Mouse (Mus musculus) T-helper 2 cell (primary cell): ENCODE results near the gene Trim26.
"Not testable (repeated sequence)": the region's sequence is repeated elsewhere in the genome, so short reads cannot be mapped to it uniquely, and the experiment has no call there.

ENCODE experiments used
- in situ Hi-C: fragments of 300-600 bp; cut with MboI, MseI; formaldehyde crosslinking; loops from one replicate; pipeline ENCODE4 v1.15.1; 2025; ENCODE audit warnings: high pct_unique_total_duplicates

The Trim26 gene

DNA sequence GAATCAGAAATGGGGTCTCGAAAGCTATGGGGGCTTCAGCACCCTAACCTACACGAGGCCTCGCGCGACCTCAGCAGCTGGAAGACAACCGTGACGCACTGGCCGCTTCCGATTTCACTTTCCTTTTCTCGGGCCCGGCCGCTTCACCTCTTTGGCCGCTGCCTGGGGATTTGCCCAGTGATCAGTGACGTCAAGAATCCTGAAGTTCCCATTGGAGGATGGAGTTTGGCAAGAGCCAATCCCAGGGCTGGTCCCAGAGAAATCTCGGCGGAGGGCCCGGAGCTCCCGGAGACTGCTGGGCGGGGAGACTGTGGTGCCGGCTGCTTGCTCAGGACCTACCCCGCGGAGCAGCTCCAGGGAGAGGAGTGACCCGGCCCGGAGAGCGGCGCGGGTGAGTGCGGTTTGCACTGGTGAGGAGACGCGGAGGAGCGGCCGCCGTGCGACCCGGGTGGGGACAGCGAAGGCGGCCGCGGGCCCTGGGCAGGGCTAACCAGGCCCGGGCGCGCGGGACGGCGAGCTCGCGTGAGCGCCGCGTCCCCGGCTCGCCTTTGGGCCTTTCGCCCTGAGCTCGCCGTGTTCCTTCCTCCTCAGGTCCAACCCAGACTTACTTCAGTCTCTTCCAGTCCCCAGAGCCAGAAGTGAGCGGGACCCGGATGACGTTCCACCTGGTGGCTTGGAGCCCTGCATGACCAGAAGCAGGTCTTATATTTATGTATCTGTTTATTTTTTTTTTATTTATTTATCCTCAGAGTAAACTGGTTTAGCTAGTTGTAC lies at the start of gene Trim26:
Trim26 (plus strand) TSS at position 261 of the 774 bp plus-strand sequence.
- in situ Hi-C loops: no loop called here

DNA sequence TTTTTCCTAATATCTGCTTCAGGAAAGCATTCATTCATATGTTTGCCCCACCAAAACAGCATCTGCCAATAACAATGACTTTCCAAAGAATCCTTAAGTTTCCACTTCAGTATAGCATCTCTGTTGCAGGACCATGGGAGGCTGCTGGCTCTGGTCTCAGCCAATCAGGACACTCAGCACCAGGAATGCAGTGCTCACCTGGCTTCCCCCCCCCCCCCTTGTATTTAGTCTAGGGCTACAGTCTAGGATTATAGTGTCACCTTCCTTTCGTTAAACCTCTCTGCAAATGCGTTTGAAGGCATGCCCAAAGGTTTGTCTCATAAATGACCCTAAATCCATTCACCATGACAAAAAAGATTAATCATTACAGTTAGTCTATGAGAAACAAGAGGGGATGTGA lies 48.6 kb upstream of the Trim26 start:
- in situ Hi-C loops: loop anchor here (5.0 kb wide), 1 partner anchor 431 kb away; no protein-coding TSS in a partner anchor

DNA sequence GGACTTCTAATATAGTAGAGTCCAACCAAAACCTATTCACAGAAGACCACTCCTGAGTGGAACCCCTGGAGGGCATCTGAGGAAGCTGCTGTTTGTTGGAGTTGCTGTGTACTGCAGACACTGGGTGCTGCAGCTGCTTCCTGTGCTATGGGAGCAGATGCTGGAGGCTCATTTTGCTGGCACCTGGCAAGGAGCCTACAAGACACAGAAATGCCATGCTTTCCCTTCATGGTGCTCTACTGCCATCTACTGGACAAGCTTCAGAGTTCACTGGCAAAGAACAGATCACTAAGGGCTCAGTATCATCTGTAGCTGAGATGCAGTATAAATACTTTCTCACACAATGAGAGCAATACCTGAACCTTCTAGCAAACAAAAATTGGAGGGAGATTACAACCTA lies 48.1 kb upstream of the Trim26 start:
- in situ Hi-C loops: loop anchor here (5.0 kb wide), 1 partner anchor 432 kb away; no protein-coding TSS in a partner anchor

DNA sequence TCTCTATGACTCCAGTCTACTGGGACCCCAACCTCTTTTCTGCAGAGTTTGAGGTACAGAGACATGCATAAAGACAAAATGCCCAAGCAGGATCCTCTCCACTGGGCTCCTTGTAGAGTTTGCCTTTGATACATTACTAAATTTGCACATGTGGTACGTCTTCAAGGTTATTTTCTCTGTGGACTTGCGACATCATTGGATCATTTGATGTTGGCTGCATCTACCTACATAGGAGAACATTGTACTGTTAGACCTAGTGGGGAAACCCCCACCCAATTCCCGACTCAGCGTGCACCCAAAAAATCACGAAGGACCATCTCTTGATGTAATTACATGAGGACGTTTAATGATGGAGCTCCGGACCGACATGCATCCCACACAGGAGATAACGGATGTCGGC lies 37.4 kb upstream of the Trim26 start:
- in situ Hi-C loops: no loop called here

DNA sequence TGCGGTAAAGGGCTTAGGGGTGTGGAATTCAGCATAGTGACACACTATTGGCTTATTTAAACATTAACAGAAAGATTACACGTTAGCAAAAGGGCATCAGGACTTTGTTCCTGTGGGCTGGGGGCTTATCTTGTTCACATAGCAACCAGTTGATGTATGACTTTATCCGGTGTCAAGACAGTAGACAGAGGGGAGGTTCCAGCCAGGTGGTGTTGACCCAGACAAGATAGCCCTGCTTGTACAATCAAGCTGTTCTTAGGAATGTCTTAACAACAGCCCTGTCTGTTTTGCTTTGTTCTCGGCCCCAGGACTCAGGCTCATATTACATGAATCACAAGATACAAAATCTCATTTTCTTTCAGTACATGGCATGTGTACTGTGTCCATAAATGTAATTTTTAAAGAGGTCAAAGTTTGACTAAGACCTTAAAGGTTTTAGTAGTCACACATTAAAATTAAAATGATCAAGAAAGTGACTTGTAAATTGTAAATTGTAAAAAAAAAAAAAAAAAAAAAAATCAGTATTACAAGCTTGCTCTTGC lies 36.9 kb upstream of the Trim26 start:
- in situ Hi-C loops: not testable (repeated sequence)

DNA sequence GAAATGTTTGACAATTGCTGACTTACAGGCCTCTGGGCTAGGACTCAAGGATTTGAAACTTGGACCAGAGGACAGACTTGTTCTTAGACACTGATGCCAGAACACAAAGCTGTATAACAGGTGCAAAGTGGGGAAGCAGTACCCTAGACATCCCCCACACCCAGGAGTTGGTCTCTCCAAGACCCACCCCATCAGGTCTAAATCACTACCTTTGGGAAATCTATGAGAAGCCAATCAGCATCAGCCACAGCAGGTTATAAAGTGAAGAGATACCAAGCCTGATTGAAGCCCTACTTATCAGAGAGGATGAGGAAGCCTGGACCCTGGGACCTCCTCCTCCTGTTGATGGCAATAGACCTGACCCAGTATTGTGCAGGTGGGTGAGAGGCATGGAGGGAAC lies 25.1 kb upstream of the Trim26 start, which contains the start of gene H2-M10.6:
H2-M10.6 (plus strand) TSS at position 301 of the 400 bp plus-strand sequence.
- in situ Hi-C loops: no loop called here

DNA sequence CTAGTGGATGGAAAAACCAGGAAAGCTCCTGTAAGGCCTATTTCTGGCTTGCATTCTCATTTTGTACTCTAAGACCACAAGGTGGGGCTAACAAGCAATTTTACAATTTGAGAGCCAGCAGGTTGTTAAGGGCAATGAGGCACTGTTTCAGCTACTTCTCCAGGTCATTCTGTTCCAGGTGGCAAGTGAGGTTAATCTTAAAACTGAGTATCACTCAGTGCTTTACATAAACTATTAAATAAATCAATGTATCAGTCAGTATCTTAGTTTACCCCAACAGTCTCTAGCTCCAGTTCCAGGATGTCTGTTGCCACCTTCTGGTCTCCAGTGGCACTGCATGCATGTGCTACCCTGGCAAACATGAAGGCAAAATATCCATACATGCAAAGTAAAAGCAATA lies 12.9 kb upstream of the Trim26 start:
- in situ Hi-C loops: no loop called here

DNA sequence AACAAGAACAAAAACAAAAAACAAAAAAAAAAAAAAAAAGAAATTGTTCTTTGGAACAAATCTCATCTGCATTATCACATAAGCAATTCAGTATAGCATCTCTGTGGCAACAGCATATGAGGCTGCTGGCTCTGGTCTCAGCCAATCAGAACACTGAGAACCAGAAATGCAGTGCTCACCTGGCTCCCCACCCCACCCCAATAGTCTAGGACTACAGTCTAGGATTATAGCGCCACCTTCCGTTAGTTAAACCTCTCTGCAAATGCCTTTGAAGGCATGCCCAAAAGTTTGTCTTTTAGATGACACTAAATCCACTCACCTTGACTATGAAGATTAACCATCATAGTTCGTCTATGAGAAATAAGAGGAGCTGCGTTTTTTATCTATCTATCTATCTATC lies 11.4 kb upstream of the Trim26 start:
- in situ Hi-C loops: no loop called here

DNA sequence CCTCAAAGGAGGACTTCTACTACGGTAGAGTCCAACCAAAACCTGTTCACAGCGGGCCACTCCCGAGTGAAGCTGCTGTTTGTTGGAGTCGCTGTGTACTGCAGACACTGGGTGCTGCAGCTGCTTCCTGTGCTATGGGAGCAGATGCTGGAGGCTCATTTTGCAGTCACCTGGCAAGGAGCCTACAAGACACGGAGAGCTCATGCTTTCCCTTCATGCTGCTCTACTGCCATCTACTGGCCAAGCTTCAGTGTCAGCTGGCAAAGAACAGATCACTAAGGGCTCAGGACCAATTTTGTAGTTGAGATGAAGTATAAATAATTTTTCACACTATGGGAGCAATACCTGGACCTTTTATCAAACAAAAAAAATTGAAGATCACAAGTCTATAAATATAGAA lies 10.9 kb upstream of the Trim26 start:
- in situ Hi-C loops: not testable (repeated sequence)

DNA sequence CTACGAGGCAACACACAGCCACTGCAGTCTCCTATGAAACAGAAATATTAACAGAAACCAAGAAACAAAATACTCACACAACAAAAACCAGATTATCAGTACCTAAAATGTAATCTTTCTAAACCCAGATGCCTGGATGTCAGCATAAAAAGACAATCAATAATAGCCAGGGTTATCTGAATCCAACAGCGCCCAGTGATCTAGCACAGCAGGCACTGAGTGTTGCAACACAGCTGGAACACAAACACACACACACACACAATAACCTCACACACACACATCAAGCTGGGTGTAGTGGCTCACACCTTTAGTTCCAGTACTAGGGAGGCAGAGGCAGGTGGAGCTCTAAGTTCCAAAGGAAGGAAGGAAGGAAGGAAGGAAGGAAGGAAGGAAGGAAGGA lies 8.4 kb upstream of the Trim26 start:
- in situ Hi-C loops: no loop called here

DNA sequence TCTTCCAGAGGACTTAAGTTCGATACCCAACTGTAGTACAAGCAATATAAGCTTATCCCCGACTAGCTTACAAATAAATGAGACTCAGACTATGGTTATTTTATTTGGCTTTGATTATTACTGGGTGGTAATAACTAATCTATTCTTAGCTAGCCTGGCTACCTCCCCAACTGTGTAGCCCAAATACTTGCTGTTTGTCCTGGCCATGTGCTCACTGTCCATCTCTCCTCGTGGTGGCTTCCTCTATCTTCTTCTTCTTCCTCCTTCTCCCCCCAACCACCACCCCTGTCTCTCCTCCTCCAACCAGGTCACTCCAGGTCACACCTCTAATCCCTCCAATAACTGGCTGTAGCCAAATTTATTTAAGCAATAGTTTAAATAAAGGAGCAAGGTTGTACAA lies 6.5 kb upstream of the Trim26 start:
- in situ Hi-C loops: no loop called here

DNA sequence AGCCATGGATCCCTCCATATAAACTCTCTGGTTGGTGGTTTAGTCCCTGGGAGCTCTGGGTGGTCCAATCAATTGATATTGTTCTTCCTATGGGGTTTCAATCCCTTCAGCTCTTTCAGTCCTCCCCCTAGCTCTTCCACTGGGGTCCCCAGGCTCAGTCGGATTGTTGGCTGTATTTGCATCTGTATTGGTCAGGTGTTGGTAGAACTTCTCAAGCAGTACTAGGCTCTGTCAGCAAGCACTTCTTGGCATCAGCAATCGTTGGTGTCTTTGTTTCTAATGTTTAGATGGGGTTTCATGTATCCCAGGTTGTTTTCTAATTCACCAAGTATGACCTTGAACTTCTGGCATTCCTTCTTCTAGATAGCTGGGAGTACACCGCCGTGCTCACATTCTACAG lies 4.2 kb upstream of the Trim26 start:
- in situ Hi-C loops: no loop called here

DNA sequence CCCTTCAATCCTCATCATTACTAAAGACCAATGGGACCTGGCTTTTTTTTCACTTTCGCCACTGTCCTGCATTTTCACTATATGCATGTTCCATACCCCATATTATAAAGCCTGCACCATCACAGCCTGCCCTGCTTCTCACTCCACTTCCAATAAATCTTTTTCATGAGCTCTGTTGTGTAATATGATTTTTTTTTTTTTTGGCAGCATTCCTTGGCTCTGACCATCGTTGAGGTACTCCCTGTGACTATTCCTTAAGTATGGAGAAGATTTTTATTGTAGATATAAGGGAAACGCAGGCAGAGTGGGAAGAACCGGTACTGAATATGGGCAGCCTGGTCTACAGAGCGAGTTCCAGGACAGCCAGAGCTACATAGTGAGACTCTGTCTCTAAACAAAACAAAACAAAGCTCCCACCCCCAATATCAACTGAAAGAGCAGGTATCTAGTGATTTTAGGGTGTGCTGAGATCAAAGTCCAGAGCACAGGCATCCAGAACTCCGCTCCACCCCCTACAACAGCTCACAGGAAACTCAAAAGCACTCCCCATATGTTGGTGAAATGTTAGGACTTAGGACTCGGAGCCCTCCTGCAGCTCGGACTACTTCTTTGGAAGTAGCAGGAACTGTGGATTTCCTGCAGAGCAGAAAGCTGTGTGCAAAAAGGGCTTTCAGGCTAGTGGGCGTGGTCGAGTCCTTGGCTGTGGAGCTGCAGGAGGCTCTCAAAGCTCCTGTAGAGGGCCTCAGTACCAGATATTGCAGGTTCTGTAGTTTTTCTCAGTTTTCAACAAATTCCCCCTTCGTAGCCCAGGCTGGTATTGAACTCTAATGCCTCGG lies 1.1 kb upstream of the Trim26 start:
- in situ Hi-C loops: no loop called here

DNA sequence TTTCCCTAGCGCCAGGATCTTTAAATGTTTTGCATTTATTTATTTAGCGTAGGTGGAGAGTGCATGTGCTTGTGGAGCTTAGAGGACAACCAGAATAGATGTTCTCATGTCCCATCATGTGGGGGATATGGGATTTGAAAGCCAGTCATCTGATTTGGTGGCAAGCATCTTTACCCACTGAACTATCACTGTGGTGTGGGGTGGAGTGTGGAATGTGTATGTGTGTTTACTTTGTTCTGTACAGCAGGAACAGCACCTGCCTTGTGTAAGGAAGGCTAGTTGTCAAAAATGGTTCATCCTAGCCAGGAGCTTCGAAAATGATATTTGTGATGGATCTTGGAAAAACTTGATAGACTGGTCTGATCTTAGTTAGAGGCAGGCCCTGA lies 514 bp upstream of the Trim26 start:
- in situ Hi-C loops: no loop called here

DNA sequence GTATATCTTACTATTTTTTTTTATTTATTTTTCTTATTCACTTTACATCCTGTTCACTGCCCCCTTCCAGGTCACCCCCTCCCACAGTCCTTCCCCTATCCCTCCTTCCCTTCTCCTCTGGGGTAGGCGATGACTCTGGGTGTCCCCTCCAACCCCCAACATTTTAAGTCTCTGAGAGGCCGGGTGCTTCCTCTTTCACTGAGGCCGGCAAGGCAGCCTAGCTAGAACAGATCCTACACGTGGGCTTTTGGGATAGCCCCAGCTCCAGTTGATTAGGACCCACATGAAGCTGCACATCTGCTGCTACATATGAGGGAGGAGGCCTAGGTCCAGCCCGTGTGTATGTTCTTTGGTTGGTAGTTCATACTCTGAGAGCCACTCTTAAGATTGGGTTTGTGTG lies 2.1 kb downstream of the Trim26 start:
- in situ Hi-C loops: no loop called here

DNA sequence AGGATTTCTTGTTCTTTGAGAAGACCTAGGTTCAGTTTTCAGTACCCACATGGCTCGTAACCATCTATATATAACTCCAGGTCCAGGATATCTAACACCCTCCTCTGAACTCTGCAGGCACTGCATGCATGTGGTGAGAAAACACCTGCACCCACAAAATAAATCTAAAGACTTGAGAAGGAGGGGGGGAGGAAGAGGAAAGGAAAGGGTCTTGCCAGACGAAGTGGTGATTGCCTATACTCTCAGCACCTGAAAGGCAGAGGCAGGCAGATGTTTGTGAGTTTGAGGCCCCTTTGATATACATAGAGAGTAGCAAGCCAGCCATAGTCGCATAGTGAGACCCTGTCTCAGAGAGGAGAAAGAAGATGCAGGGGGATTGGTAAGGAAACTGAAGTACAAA lies 3.0 kb downstream of the Trim26 start:
- in situ Hi-C loops: no loop called here

DNA sequence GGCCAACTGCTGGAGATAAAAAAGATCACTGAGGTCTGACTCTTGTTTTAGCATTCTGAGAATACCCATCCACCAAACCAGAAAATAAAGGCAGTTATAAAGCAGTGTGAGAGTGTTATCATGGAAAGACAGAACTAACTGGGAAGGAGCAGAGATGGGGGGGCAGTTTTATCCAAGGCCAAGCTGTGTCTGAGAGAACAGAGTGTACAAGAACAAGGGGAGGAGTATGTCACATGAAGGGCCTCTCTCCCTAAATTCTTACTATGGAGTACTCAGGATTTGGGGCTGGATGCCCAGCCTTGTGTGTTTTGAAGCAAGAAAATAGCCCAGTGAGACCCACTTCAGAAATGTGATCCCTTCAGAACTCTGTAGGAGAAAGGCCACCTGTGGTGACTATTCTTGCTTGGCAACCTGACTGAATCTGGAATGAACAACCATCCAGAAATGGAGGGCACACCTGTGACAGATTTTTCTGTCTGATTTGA lies 4.1 kb downstream of the Trim26 start:
- in situ Hi-C loops: no loop called here

DNA sequence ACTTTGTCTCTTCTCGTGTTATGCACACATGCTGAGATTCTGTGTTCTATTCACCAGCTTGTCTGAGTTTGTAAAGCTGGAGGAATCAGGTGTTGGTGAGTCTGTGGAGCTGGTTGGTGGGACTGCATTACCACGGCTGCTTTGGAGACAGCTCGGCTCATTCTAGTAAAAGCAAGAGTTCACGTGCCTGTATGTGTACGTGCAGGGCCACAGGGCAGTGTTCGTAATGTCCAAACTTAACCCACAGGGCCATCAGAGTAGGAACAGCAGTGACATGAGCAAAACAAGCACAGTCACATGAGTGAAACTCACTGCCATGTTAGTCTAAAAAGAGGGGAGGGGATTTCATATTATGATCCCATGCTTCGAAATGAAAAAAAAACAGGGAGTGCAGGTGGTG lies 6.8 kb downstream of the Trim26 start:
- in situ Hi-C loops: no loop called here

DNA sequence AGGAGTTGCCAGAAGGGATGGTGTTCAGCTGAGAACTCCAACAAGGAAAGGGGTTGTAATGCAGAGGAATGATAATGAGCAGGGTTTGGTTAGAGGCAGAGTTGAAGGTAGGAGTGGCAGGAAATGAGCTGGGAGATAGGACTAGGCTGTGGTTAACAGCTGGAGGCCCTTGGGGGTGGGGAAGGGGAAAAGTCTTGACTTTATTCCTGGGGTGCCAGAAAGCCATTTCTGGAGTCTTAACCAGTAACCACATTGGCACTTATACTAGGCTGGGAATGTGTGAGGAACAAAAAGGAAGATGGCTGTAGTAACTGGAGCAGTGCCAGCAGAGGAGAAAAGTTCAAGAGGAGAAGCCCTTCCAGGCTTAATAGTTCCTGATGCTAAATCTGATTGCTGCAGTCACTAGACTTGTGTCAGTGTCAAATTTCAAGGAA lies 7.4 kb downstream of the Trim26 start:
- in situ Hi-C loops: no loop called here

DNA sequence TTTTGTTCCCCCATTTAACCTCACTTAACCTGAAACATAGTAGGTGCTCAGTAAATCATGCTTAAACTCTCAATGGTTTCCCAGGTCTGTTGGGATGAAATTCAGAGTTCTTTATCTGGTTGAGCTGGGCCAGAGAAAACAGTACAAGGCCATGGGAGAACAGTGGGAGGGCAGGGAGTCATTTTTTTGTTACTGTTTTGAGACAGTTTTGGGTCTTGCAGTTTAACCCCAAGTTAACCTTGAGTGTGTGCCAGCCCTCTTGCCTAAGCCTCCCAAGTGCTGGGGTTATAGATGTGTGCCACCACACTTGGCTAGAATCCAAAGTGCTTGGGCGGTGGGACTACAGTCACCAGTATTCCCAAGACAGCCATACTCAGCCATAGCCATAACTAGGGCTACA lies 7.8 kb downstream of the Trim26 start:
- in situ Hi-C loops: no loop called here

DNA sequence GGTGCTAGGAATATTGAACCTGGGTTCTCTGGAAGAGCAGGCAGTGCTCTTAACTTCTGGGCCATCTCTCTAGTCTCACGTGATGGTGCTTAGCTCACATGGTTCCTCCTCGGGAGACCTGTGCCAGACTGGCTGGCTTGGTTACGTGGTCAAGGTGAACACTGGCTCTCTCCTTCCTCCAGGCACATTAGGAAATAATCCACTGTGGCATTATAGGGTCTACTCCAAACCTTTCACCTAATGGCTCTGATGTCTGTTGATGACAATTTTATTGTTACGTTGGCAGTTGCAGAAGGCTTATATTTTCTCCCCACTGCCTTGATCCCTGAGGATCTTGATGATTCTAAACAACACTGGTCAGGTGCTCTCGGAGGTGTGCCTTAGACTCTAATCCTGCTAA lies 12.0 kb downstream of the Trim26 start:
- in situ Hi-C loops: no loop called here

DNA sequence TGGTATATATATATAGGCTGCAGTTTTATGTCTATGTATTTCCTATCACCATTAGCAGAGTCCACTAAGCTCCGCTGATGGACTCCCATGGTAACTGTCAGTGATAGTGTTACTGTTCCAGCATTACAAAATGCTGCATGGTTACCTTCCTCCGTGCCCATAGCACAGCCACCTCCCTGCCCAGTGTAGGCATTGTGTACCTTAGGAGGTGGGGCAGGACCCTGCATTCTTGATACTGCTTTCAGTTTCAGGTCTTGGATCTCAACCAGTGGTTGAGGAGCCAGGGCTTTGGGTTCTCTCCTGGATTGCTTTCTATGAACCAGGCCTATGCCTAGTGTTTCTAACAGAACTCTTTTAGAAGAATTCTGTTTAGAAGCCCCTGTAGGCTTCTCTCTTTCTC lies 13.1 kb downstream of the Trim26 start:
- in situ Hi-C loops: no loop called here
